Mouse (Mus musculus) brain, embryonic 14.5 days (tissue): ENCODE data around the gene Rnft2.

Experiments used
- CTCF ChIP-seq: fragments of 200-500 bp; IDR thresholded peaks from 2 replicates; pipeline ENCODE4 v1.5.1; 2012; ENCODE audit warnings: inconsistent platforms, mild to moderate bottlenecking, moderate library complexity, borderline replicate concordance; ENCODE audit not compliant: insufficient read depth, insufficient read length; ENCODE audit errors: extremely low read depth
- POLR2A ChIP-seq: fragments of 200-500 bp; IDR thresholded peaks from 2 replicates; pipeline ENCODE4 v1.6.1; 2012; ENCODE audit warnings: mild to moderate bottlenecking, inconsistent platforms, borderline replicate concordance; ENCODE audit not compliant: poor library complexity, insufficient read depth, insufficient read length, severe bottlenecking; ENCODE audit errors: extremely low read depth

DNA sequence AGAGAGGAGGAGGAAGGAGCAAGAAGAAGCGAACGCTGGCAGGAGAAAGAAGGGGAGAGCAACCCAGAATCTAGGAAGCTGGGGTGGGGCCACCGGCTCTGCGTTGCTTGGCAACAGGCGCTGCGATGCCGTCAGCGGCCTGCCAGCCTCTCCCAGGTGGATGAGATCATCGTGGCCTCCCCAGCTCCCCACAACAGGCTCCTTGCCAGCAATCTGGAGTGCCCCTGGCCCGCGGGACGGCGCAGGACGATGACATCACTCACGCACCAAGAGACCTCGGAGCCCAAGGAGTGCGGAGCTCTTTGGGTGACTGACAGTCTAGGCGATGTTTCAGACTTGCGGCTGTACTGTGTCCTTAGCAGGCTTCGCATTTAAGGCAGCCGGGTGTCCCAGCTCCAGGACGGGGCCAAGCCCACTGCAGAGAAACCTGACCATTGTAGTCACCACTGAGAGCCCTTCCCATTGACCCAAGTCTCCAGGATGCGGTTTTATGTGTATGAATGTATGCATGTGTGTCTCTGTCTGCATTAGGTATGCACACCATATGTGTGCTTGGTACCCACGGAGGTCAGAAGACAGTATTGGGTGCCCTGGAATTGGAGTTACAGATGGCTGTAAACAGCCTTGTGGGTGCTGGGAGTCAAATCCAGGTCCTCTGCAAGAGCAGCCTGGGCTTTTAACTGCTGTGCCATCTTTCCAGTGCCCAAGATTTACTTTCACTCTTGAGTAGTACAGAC is 30.3 kb downstream of the Rnft2 start:
- TF ChIP-seq CTCF = no peak
- TF ChIP-seq POLR2A = no peak
